Mouse (Mus musculus) B cell, adult 2 months (primary cell): ENCODE results near the gene Cfap73.
A peak's percentile ranks its signal among the peaks of the same experiment; 100 is the strongest.

ENCODE experiments used
- DNase-seq, 2 experiments: peaks; one replicate each; pipeline ENCODE4 v3.0.0; 2022

Cfap73 gene

GRCm38 (mm10) chr5:120612442-120612821 is 21.6 kb downstream of the Cfap73 start, which contains the start of the genes Rita1 and Ddx54:
Gene Rita1, minus strand, starts transcription at chr5:120612589.
Gene Ddx54, plus strand, starts transcription at chr5:120612739.
- peak; percentile 98 to 99 for DNase-seq

- no peak for DNase-seq
These were observed 22.6 kb downstream of the Cfap73 start for GRCm38 (mm10) chr5:120611416-120611815.

- no peak for DNase-seq
These were observed 23.1 kb downstream of the Cfap73 start for GRCm38 (mm10) chr5:120610906-120611305.

- no peak for DNase-seq
These were observed 24.7 kb downstream of the Cfap73 start for GRCm38 (mm10) chr5:120609246-120609775.

- no peak for DNase-seq
These were observed 26.7 kb downstream of the Cfap73 start for GRCm38 (mm10) chr5:120607335-120607734.

DNA sequence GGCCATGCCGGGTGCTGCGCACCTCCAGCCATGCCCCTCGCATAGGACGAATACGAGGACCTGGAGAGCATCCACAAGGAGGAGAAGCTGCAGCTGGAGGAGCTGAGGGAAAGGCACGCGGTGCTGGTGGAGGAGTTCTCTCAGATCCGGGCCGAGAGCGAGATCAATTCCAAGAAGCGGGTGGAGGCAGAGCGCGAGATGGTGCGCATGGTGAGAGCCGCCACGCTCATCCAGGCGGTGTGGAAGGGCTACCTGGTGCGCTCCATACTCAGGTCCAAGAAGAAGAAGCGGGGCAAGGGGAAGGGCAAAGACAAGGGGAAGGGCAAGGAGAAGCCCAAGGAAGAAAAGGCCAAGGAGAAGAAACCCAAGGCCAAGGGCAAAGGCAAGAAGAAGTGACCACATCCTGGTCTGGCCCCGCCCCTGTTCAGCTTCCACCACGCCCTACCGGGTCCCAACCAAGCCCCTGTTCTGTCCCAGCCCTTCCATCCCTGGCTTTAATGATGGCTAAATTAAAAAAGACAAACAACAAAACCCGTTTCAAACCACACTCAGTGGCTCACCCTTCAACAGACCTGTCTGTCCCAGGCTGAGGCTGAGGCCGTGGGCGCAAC is 27.3 kb downstream of the Cfap73 start:
- no peak for DNase-seq

DNA sequence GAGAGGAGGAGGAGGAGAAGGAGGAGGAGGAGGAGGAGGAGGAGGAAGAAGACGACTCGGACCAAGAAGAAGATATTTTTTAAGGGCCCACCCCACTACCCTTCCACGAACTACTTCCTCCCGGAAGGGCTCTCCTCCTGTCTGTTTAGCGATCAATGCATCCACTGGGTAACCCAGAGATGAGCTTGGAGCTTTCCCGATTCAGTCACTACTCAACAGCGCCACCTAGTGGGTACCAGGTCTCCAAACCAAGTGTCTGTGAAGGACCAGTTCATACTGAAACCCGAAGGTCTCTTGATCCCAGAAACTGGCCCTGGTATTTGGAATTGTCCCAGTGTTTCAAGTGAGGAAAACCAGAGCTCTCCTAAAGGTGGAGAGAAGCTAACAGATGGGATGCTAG is 28.3 kb downstream of the Cfap73 start:
- peak; percentile 91 for DNase-seq

DNA sequence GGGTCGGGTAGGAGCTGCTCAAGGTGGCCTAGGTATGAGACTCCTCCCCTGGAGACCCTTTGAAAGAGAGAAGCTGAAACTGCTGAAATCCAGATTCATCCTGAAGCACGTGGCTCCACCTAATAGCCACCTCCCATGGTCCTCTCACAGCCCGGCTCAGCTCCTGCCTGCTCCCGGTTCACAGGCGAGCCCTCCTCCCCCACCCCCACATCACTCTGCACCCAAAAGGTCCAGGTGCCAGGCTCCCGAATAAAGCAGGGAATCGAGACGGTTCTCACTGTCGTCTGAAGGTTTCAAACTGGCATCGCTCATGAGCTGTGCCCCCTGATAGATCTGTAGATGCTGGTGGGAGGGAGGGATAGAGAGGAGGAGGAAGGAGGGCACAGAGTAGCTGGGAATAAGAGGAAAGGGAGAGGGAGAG is 28.8 kb downstream of the Cfap73 start:
- no peak for DNase-seq

- peak; percentile 91 to 92 for DNase-seq
These were observed 29.2 kb downstream of the Cfap73 start for GRCm38 (mm10) chr5:120604839-120605238.

- DNase-seq, result no peak
These were observed 30.5 kb downstream of the Cfap73 start for GRCm38 (mm10) chr5:120603515-120603914.

GRCm38 (mm10) chr5:120602210-120602609 is 31.8 kb downstream of the Cfap73 start:
- DNase-seq, result no peak

- peak in 1 of 2 experiments; percentile 20 for DNase-seq
These were observed 32.9 kb downstream of the Cfap73 start for GRCm38 (mm10) chr5:120600946-120601668.

GRCm38 (mm10) chr5:120599625-120600024 is 34.4 kb downstream of the Cfap73 start:
- no peak for DNase-seq

DNA sequence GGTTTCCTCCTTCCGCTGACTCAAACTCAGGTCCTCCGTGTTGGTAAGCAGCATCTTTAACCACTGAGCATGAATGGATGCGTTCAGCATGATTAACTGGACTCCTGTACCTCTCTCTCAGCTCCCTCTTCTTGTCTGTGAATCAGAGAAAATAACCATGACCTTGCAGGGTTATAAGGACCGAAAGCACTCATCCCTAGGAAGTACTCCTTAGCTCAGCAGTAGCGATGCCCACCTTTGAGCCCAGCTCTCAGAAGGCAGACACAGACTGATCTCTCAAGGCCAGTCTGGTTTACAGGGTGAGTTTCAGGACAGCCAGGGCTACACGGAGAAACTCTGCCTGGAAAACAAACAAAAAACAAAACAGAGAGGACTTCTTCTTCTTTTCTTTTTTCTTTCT is 39.5 kb downstream of the Cfap73 start:
- no peak for DNase-seq

GRCm38 (mm10) chr5:120592141-120592540 is 41.9 kb downstream of the Cfap73 start:
- peak; percentile 61 to 63 for DNase-seq

DNA sequence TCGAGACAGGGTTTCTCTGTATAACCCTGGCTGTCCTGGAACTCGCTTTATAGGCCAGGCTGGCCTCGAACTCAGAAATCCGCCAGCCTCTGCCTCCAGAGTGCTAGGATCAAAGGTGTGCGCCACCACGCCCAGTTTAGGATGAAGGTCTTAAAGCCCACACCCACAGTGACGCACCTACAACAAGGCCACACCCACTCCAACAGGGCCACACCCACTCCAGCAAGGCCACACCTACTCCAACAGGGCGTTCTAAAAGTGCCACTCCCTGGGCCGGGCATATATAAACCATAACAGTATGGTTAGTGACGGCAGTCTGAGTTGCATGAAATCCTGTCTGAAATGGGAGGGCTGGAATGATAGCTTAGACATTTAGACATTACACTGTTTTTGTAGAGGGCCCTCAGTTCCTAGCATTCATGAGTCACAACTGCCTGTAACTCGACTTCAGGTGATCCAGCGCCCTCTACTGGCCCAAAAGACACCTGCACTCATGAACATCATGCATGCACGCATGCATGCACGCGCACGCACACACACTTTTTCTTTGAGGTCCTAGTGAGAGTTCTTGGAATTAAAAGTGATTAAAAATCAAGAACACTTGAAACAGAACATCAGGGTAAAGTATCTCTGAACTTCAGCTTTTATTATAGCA is 43.6 kb downstream of the Cfap73 start:
- peak; percentile 71 for DNase-seq

DNA sequence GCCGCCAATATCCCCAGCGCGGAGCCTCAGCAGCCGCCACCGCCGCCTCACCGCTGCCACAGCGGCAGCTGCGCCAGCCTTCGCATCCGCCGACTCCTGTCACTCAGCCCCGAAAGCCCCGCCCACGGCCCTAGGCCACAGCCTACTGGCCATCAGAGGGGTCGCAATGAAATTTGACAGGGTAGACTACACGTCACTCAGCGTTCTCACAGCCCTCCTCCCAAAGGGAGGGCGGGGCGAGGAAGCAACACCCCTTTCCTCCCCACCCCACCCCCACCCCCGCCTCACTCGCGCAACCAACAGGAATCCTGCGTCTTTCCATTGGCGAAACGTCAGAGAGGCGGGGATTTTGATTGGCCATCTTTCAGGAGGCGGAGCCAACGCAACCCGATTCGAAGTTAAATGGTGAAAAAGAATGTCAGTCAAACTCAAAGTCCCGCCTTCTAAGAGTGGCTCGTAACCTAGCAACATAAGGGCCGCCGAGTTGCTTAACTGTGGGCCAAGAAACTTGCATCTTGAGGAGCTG is 45.4 kb downstream of the Cfap73 start, which contains the start of the genes Tpcn1 and Iqcd:
Gene Tpcn1 (minus strand): TSS at position 105 of the 526 bp plus-strand sequence.
Gene Iqcd (plus strand): TSS at position 448 of the 526 bp plus-strand sequence.
- DNase-seq, result peak; percentile 99

- peak in 1 of 2 experiments; percentile 18 for DNase-seq
These were observed 46.0 kb downstream of the Cfap73 start for GRCm38 (mm10) chr5:120587940-120588568.

DNA sequence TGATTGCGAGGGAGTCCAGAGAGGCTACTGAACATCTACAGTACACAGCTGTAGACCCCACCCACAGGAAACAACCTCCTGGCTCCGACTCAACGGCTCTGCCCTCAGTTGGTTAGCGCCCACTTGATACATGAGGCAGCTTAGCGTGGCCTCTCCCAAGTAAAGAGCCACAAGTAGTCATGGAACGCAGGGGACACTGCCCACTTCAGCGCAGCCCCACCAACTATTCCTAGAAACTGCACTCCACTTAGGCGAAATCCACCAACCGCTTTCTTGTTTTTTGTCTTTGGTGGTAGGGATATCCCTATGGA is 46.5 kb downstream of the Cfap73 start:
- DNase-seq, result peak; percentile 36 to 37

DNA sequence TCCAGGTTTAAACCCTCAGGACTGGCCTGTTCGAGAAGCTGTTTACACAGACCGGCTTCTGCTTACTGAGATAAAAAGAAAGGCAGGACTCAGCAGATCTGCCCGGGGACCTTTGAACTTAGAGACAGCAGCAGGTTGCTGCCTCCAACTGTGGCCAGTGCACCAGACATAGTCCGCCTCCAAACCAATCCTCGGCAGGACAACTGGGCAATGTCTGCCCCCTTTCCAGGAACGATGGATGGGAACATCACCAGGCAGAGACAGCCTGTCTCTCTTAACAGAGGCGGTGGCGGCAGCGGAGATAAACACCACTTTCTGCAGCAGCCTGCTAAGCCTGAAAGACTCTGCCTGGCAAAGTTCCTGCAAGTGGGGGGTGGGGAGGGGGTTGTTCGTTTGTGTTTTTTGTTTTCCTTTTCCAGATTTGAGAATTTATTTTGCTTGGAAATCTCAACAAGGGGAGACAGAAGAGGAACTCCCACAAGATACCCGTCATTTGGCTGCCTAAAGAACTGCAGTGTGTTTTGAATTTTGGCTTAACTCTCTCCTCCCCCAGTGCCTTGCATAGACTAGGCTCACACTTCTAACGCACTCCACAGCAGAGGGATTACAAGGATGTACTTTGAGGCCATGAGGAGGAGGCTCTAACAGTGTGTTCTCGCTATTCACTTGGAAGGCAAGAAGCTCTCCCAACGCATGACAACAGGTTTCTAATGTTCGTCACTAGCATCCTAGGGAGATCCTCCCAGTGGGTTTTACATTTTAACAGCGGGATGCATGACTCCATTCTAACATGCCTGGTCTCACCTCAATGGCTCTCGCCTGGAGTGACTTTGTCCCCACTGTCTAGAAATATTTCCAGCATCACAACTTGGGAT is 47.1 kb downstream of the Cfap73 start:
- DNase-seq, result no peak

- no peak for DNase-seq
These were observed 49.1 kb downstream of the Cfap73 start for GRCm38 (mm10) chr5:120584968-120585367.

DNA sequence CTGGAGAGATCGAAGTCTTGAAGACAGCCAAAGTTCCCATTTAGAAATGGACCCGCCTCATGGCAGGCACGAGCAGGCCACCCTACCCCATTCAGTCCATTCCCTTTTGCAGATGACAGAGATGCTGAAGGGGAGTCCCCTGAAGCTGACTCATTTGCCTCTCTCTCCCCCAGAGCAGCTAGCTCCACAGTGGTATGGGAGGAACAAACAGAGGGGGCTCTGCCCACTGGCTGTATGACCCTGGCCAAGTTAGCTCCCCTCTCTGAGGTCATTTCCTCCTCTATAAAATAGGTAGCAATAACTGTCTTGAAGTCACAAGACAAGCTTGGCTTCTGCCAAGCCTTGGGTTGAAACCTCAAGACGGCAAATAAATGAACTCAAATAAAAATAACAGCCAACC is 50.5 kb downstream of the Cfap73 start:
- DNase-seq, result peak; percentile 40 to 50
